Mouse (Mus musculus) spleen, postnatal 4 days (tissue): ENCODE results near the gene Rdh5.

ENCODE experiments used
- DNase-seq, 2 experiments: peaks; one replicate each; pipeline ENCODE4 v3.0.0; 2022; ENCODE audit warnings: low spot score in 2 of 2

Rdh5 gene

GRCm38 (mm10) chr10:128929638-128930378 lies 7.1 kb upstream of the Rdh5 start:
- no peak for DNase-seq

- DNase-seq = no peak
Observed at GRCm38 (mm10) chr10:128928356-128928755, 5.7 kb upstream of the Rdh5 start.

GRCm38 (mm10) chr10:128923935-128924334 lies 1.2 kb upstream of the Rdh5 start, which contains the start of gene Bloc1s1:
TSS of gene Bloc1s1 (minus strand) at chr10:128924035.
- no peak for DNase-seq

GRCm38 (mm10) chr10:128923013-128923691 lies 464 bp upstream of the Rdh5 start:
- peak; percentile 92 to 96 for DNase-seq

- no peak for DNase-seq
Observed at GRCm38 (mm10) chr10:128921883-128922821, 536 bp downstream of the Rdh5 start.

GRCm38 (mm10) chr10:128921251-128921650 lies 1.4 kb downstream of the Rdh5 start:
- no peak for DNase-seq

GRCm38 (mm10) chr10:128920736-128921161 lies 1.9 kb downstream of the Rdh5 start:
- DNase-seq = no peak

- no peak for DNase-seq
Observed at GRCm38 (mm10) chr10:128919966-128920365, 2.7 kb downstream of the Rdh5 start.

- DNase-seq = no peak
Observed at GRCm38 (mm10) chr10:128919203-128919631, 3.5 kb downstream of the Rdh5 start.

GRCm38 (mm10) chr10:128918246-128918645 lies 4.4 kb downstream of the Rdh5 start:
- DNase-seq = no peak

- no peak for DNase-seq
Observed at GRCm38 (mm10) chr10:128917400-128917799, 5.3 kb downstream of the Rdh5 start.

GRCm38 (mm10) chr10:128916665-128917064 lies 6.0 kb downstream of the Rdh5 start:
- DNase-seq = no peak

GRCm38 (mm10) chr10:128915550-128915949 lies 7.1 kb downstream of the Rdh5 start:
- no peak for DNase-seq

- DNase-seq = no peak
Observed at GRCm38 (mm10) chr10:128913696-128914095, 9.0 kb downstream of the Rdh5 start.

- DNase-seq = peak; percentile 79 to 93
Observed at GRCm38 (mm10) chr10:128913219-128913618, 9.5 kb downstream of the Rdh5 start.

- no peak for DNase-seq
Observed at GRCm38 (mm10) chr10:128912791-128913190, 9.9 kb downstream of the Rdh5 start.

GRCm38 (mm10) chr10:128912268-128912667 lies 10.4 kb downstream of the Rdh5 start:
- no peak for DNase-seq

GRCm38 (mm10) chr10:128911430-128911829 lies 11.3 kb downstream of the Rdh5 start:
- no peak for DNase-seq

GRCm38 (mm10) chr10:128910066-128910841 lies 12.4 kb downstream of the Rdh5 start:
- no peak for DNase-seq

- DNase-seq = peak in 1 of 2 experiments; percentile 35
Observed at GRCm38 (mm10) chr10:128909567-128910028, 13.1 kb downstream of the Rdh5 start.
